Mouse (Mus musculus) neural tube, embryonic 13.5 days (tissue): ENCODE measurements around the gene Olfr1282. TPM values are rescaled to one million over a fixed set of nuclear protein-coding genes. Genes with fewer than 3 reads are reported as not detected.
"Not testable (repeated sequence)": the region's sequence is repeated elsewhere in the genome, so short reads cannot be mapped to it uniquely, and the experiment has no call there.

Experiments used
- ATAC-seq: fragments of 200-750 bp; cut with Nextera tagmentation; 2 replicates; pipeline ENCODE4 v1.8.0; 2017; ENCODE audit warnings: low read depth, mild to moderate bottlenecking, moderate TSS enrichment, moderate library complexity
- H3K27ac ChIP-seq: fragments of 300-500 bp; sonication (generic); replicated peaks from 2 replicates; pipeline ENCODE4 v1.5.1; 2015; ENCODE audit warnings: moderate library complexity, mild to moderate bottlenecking, inconsistent platforms
- H3K27me3 ChIP-seq: fragments of 300-500 bp; sonication (generic); 2 replicates; pipeline ENCODE4 v1.6.1; 2015; ENCODE audit warnings: mild to moderate bottlenecking, inconsistent platforms
- H3K36me3 ChIP-seq: fragments of 300-500 bp; sonication (generic); 2 replicates; pipeline ENCODE4 v1.6.1; 2015; ENCODE audit warnings: mild to moderate bottlenecking, inconsistent platforms
- H3K4me1 ChIP-seq: fragments of 300-500 bp; sonication (generic); replicated peaks from 2 replicates; pipeline ENCODE4 v1.6.1; 2015; ENCODE audit warnings: inconsistent platforms
- H3K4me2 ChIP-seq: fragments of 300-500 bp; sonication (generic); 2 replicates; pipeline ENCODE4 v1.6.1; 2015; ENCODE audit warnings: inconsistent platforms, mild to moderate bottlenecking, moderate library complexity
- H3K4me3 ChIP-seq: fragments of 300-500 bp; sonication (generic); 2 replicates; pipeline ENCODE4 v1.5.1; 2015; ENCODE audit warnings: mild to moderate bottlenecking, inconsistent platforms
- H3K9ac ChIP-seq: fragments of 300-500 bp; sonication (generic); 2 replicates; pipeline ENCODE4 v1.6.1; 2015; ENCODE audit warnings: moderate library complexity, mild to moderate bottlenecking, inconsistent platforms
- H3K9me3 ChIP-seq: fragments of 300-500 bp; sonication (generic); 2 replicates; pipeline ENCODE4 v1.6.1; 2016; ENCODE audit warnings: inconsistent platforms
- whole genome bisulfite sequencing: fragments of 180-500 bp; shearing (Covaris S2); methylation state at CpG from one replicate; pipeline ENCODE4 v1.1.7; 2015; 5-methylcytosine and 5-hydroxymethylcytosine counted together
- polyA plus RNA-seq: library from polyadenylated mRNA; unstranded; fragments of >200 nt; fragmentation: Nextera tagmentation; extraction: Ambion mirVana; gene quantifications from 2 replicates; pipeline ENCODE4 v1.2.1, GENCODE M21; 2015

Olfr1282 gene
- polyA plus RNA-seq = not detected in 2 replicates

GRCm38 (mm10) chr2:111335976-111336375, at the start of gene Olfr1282:
Olfr1282 (minus strand) TSS chr2:111336076.
- H3K9ac ChIP-seq = no peak within 1 kb of the TSS
- no peak within 1 kb of the TSS for H3K27ac ChIP-seq
- H3K4me3 ChIP-seq = no peak within 1 kb of the TSS
- no peaks in the 10 kb centered on the region for H3K9me3 ChIP-seq
- 82% methylated on average over 2 of the region's 2 CpGs for WGBS
- H3K4me1 ChIP-seq = no peaks in the 10 kb centered on the region
- H3K27me3 ChIP-seq = no peaks in the 10 kb centered on the region
- H3K36me3 ChIP-seq = no peaks in the 10 kb centered on the region
- no peak for ATAC-seq
- H3K4me2 ChIP-seq = no peak within 1 kb of the TSS

GRCm38 (mm10) chr2:111375222-111375621, 39.3 kb upstream of the Olfr1282 start, which contains the start of gene Olfr1284:
Olfr1284 (plus strand) TSS chr2:111375522.
- WGBS = 88% methylated on average over 1 of the region's 1 CpGs
- Histone ChIP-seq H3K27ac (no peak within 1 kb of the TSS), H3K36me3 (no peaks in the 10 kb centered on the region), H3K27me3 (no peaks in the 10 kb centered on the region), H3K4me2 (no peak within 1 kb of the TSS), H3K9me3 (no peaks in the 10 kb centered on the region), H3K9ac (no peak within 1 kb of the TSS), H3K4me3 (no peak within 1 kb of the TSS), H3K4me1 (no peaks in the 10 kb centered on the region)
- no peak for ATAC-seq

- H3K4me1 ChIP-seq = no peaks in the 10 kb centered on the region
- no peaks in the 10 kb centered on the region for H3K27me3 ChIP-seq
- no peak within 1 kb of the TSS for H3K9ac ChIP-seq
- H3K9me3 ChIP-seq = no peaks in the 10 kb centered on the region
- no peak for ATAC-seq
- H3K36me3 ChIP-seq = no peaks in the 10 kb centered on the region
- H3K27ac ChIP-seq = no peak within 1 kb of the TSS
- no peak within 1 kb of the TSS for H3K4me2 ChIP-seq
- 72% methylated on average over 2 of the region's 2 CpGs for WGBS
- H3K4me3 ChIP-seq = no peak within 1 kb of the TSS
Observed at GRCm38 (mm10) chr2:111366490-111366889, 30.6 kb upstream of the Olfr1282 start, which contains the start of gene Olfr1283. Olfr1283 (plus strand) TSS chr2:111366790.

GRCm38 (mm10) chr2:111333721-111334120, 2.2 kb downstream of the Olfr1282 start:
- H3K4me2 ChIP-seq, H3K27ac ChIP-seq, ATAC-seq, H3K9me3 ChIP-seq, H3K36me3 ChIP-seq, H3K4me3 ChIP-seq, H3K4me1 ChIP-seq, H3K9ac ChIP-seq, H3K27me3 ChIP-seq: not testable (repeated sequence)
- 89% methylated on average over 5 of the region's 5 CpGs for WGBS

GRCm38 (mm10) chr2:111326220-111326619, 9.7 kb downstream of the Olfr1282 start, which contains the start of gene Olfr1281:
Olfr1281 (plus strand) TSS chr2:111326520.
- no peak for ATAC-seq
- WGBS = 80% methylated on average over 2 of the region's 2 CpGs
- Histone ChIP-seq H3K9me3 (no peaks in the 10 kb centered on the region), H3K36me3 (no peaks in the 10 kb centered on the region), H3K27me3 (no peaks in the 10 kb centered on the region), H3K4me3 (no peak within 1 kb of the TSS), H3K4me1 (no peaks in the 10 kb centered on the region), H3K9ac (no peak within 1 kb of the TSS), H3K27ac (no peak within 1 kb of the TSS), H3K4me2 (no peak within 1 kb of the TSS)

GRCm38 (mm10) chr2:111313717-111314116, 22.2 kb downstream of the Olfr1282 start, which contains the start of gene Olfr1280:
Olfr1280 (plus strand) TSS chr2:111314017.
- Histone ChIP-seq H3K9ac (no peak within 1 kb of the TSS), H3K4me1 (no peaks in the 10 kb centered on the region), H3K4me3 (no peak within 1 kb of the TSS), H3K27ac (no peak within 1 kb of the TSS), H3K27me3 (no peaks in the 10 kb centered on the region), H3K4me2 (no peak within 1 kb of the TSS), H3K9me3 (no peaks in the 10 kb centered on the region), H3K36me3 (no peaks in the 10 kb centered on the region)
- no peak for ATAC-seq

GRCm38 (mm10) chr2:111300374-111300773, 35.5 kb downstream of the Olfr1282 start, which contains the start of gene Olfr1279:
Olfr1279 (plus strand) TSS chr2:111300635.
- ATAC-seq = no peak

GRCm38 (mm10) chr2:111298541-111298940, 37.3 kb downstream of the Olfr1282 start:
- no peak overlapping the region for H3K9ac ChIP-seq
- no peak overlapping the region for H3K27ac ChIP-seq
- no peaks in the 10 kb centered on the region for H3K4me1 ChIP-seq
- no peaks in the 10 kb centered on the region for H3K9me3 ChIP-seq
- H3K4me3 ChIP-seq = no peak overlapping the region
- H3K4me2 ChIP-seq = no peak overlapping the region
- ATAC-seq = no peak
- no peaks in the 10 kb centered on the region for H3K36me3 ChIP-seq
- no peaks in the 10 kb centered on the region for H3K27me3 ChIP-seq

More at GRCm38 (mm10) chr2:111300374-111300773, 35.5 kb downstream of the Olfr1282 start, which contains the start of gene Olfr1279:
- H3K36me3 ChIP-seq = no peaks in the 10 kb centered on the region
- no peaks in the 10 kb centered on the region for H3K4me1 ChIP-seq
- H3K4me3 ChIP-seq = no peak within 1 kb of the TSS
- no peaks in the 10 kb centered on the region for H3K27me3 ChIP-seq
- no peak within 1 kb of the TSS for H3K4me2 ChIP-seq
- no peak within 1 kb of the TSS for H3K9ac ChIP-seq
- no peak within 1 kb of the TSS for H3K27ac ChIP-seq
- H3K9me3 ChIP-seq = no peaks in the 10 kb centered on the region

GRCm38 (mm10) chr2:111289836-111290235, 46.0 kb downstream of the Olfr1282 start, which contains the start of gene Olfr1278:
Olfr1278 (plus strand) TSS chr2:111290136.
- Histone ChIP-seq H3K4me3 (no peak within 1 kb of the TSS), H3K36me3 (no peaks in the 10 kb centered on the region), H3K4me1 (no peaks in the 10 kb centered on the region), H3K27ac (no peak within 1 kb of the TSS), H3K9me3 (no peaks in the 10 kb centered on the region), H3K9ac (no peak within 1 kb of the TSS), H3K27me3 (no peaks in the 10 kb centered on the region), H3K4me2 (no peak within 1 kb of the TSS)
- no peak for ATAC-seq

Other genes starting within 250 kb of the Olfr1282 start
- not detected in 2 replicates for gene Gm13941, start 230.1 kb downstream of the Olfr1282 start, polyA plus RNA-seq
- not detected in 2 replicates for gene Gm15130, start 183.1 kb downstream of the Olfr1282 start, polyA plus RNA-seq
- gene 4930430A15Rik, start 106.5 kb downstream of the Olfr1282 start, polyA plus RNA-seq = not detected in 2 replicates
- not detected in 2 replicates for gene Olfr1275, start 100.8 kb downstream of the Olfr1282 start, polyA plus RNA-seq
- gene Olfr1276, start 81.6 kb downstream of the Olfr1282 start, polyA plus RNA-seq = not detected in 2 replicates
- not detected in 2 replicates for gene Olfr1277, start 62.0 kb downstream of the Olfr1282 start, polyA plus RNA-seq
- gene Olfr1278, start 45.9 kb downstream of the Olfr1282 start, polyA plus RNA-seq = not detected in 2 replicates
- gene Olfr1279, start 35.4 kb downstream of the Olfr1282 start, polyA plus RNA-seq = not detected in 2 replicates
- not detected in 2 replicates for gene Olfr1280, start 22.1 kb downstream of the Olfr1282 start, polyA plus RNA-seq
- not detected in 2 replicates for gene Olfr1281, start 9.6 kb downstream of the Olfr1282 start, polyA plus RNA-seq
- gene Olfr1283, start 30.7 kb upstream of the Olfr1282 start, polyA plus RNA-seq = not detected in 2 replicates
- gene Olfr1284, start 39.4 kb upstream of the Olfr1282 start, polyA plus RNA-seq = not detected in 2 replicates
- not detected in 2 replicates for gene Olfr1286, start 87.0 kb upstream of the Olfr1282 start, polyA plus RNA-seq
- not detected in 2 replicates for gene Olfr1287, start 113.1 kb upstream of the Olfr1282 start, polyA plus RNA-seq
- not detected in 2 replicates for gene Olfr1288, start 138.0 kb upstream of the Olfr1282 start, polyA plus RNA-seq
- gene Olfr1289, start 144.7 kb upstream of the Olfr1282 start, polyA plus RNA-seq = not detected in 2 replicates
- gene Olfr1290, start 157.8 kb upstream of the Olfr1282 start, polyA plus RNA-seq = not detected in 2 replicates
- gene Olfr1291-ps1, start 161.1 kb upstream of the Olfr1282 start, polyA plus RNA-seq = not detected in 2 replicates
- not detected in 2 replicates for gene Olfr1293-ps, start 189.1 kb upstream of the Olfr1282 start, polyA plus RNA-seq
- gene Olfr1294, start 204.2 kb upstream of the Olfr1282 start, polyA plus RNA-seq = not detected in 2 replicates
- not detected in 2 replicates for gene Olfr1295, start 233.6 kb upstream of the Olfr1282 start, polyA plus RNA-seq